Mouse (Mus musculus) CD8-positive naive resting alpha-beta T cell, adult 2 months (primary cell): ENCODE results near the gene Golt1a.

ENCODE experiments used
- DNase-seq, 2 experiments: peaks; one replicate each; pipeline ENCODE4 v3.0.0; 2022; ENCODE audit warnings: low read depth in 2 of 2, low spot score in 2 of 2

The Golt1a gene

GRCm38 (mm10) chr1:133309652-133310267, at the start of gene Golt1a:
Gene Golt1a, plus strand, starts transcription at chr1:133309800.
- no peak for DNase-seq

- DNase-seq = no peak
These were observed 47.0 kb upstream of the Golt1a start for GRCm38 (mm10) chr1:133262628-133263027.

- no peak for DNase-seq
These were observed 46.5 kb upstream of the Golt1a start for GRCm38 (mm10) chr1:133263134-133263533.

- no peak for DNase-seq
These were observed 45.2 kb upstream of the Golt1a start for GRCm38 (mm10) chr1:133264367-133264766.

GRCm38 (mm10) chr1:133265114-133265766, 44.4 kb upstream of the Golt1a start:
- no peak for DNase-seq

GRCm38 (mm10) chr1:133267094-133267493, 42.5 kb upstream of the Golt1a start:
- no peak for DNase-seq

GRCm38 (mm10) chr1:133267813-133268492, 41.6 kb upstream of the Golt1a start:
- DNase-seq = no peak

GRCm38 (mm10) chr1:133268503-133268902, 41.1 kb upstream of the Golt1a start:
- DNase-seq = no peak

GRCm38 (mm10) chr1:133270336-133270735, 39.3 kb upstream of the Golt1a start:
- DNase-seq = no peak

GRCm38 (mm10) chr1:133274163-133274562, 35.4 kb upstream of the Golt1a start:
- no peak for DNase-seq

- DNase-seq = no peak
These were observed 32.6 kb upstream of the Golt1a start for GRCm38 (mm10) chr1:133276983-133277382.

GRCm38 (mm10) chr1:133278539-133278938, 31.1 kb upstream of the Golt1a start:
- no peak for DNase-seq

- no peak for DNase-seq
These were observed 30.5 kb upstream of the Golt1a start for GRCm38 (mm10) chr1:133278946-133279631.

GRCm38 (mm10) chr1:133279632-133280093, 29.9 kb upstream of the Golt1a start:
- DNase-seq = no peak

GRCm38 (mm10) chr1:133280537-133280936, 29.1 kb upstream of the Golt1a start:
- no peak for DNase-seq

GRCm38 (mm10) chr1:133285907-133286306, 23.7 kb upstream of the Golt1a start:
- DNase-seq = no peak

GRCm38 (mm10) chr1:133287051-133287450, 22.5 kb upstream of the Golt1a start:
- no peak for DNase-seq

GRCm38 (mm10) chr1:133287880-133288279, 21.7 kb upstream of the Golt1a start:
- no peak for DNase-seq

- no peak for DNase-seq
These were observed 17.7 kb upstream of the Golt1a start for GRCm38 (mm10) chr1:133291888-133292287.

GRCm38 (mm10) chr1:133292608-133293007, 17.0 kb upstream of the Golt1a start:
- no peak for DNase-seq

- DNase-seq = no peak
These were observed 13.2 kb upstream of the Golt1a start for GRCm38 (mm10) chr1:133296376-133296775.

- DNase-seq = no peak
These were observed 10.8 kb upstream of the Golt1a start for GRCm38 (mm10) chr1:133298816-133299215.
